Mouse (Mus musculus) ES-E14 (cell line): ENCODE results near the gene Wdr73. TPM values are rescaled to one million over a fixed set of nuclear protein-coding genes. Genes with fewer than 3 reads are reported as not detected.

ENCODE experiments used
- DNase-seq: peaks from one replicate; pipeline ENCODE4 v3.0.0-alpha.2; 2013; ENCODE audit warnings: low read depth, low spot score
- H3K27ac ChIP-seq: 2 replicates; pipeline ENCODE4 v1.5.1; 2012; ENCODE audit warnings: low read depth, mild to moderate bottlenecking, low read length, moderate library complexity, mixed read lengths; ENCODE audit not compliant: poor library complexity, insufficient read depth, severe bottlenecking
- H3K36me3 ChIP-seq: 2 replicates; pipeline ENCODE4 v1.6.1; 2012; ENCODE audit warnings: mild to moderate bottlenecking, low read length, moderate library complexity, mixed read lengths; ENCODE audit not compliant: control insufficient read depth, poor library complexity, insufficient read depth, severe bottlenecking
- H3K4me1 ChIP-seq, 2 experiments: fragments of 150-350 bp in 1 of 2; sonication (generic) in 1 of 2; 2 replicates each; pipeline ENCODE4 v1.6.1; 2012; ENCODE audit warnings: low read length in 2 of 2, mild to moderate bottlenecking in 1 of 2, mixed read lengths in 1 of 2; ENCODE audit not compliant: control insufficient read depth in 2 of 2, insufficient read depth in 2 of 2, poor library complexity in 1 of 2
- H3K4me3 ChIP-seq, 2 experiments: fragments of 150-350 bp in 1 of 2; sonication (generic) in 1 of 2; 2 replicates each; pipeline ENCODE4 v1.5.1; 2012; ENCODE audit warnings: low read length in 2 of 2, low read depth in 1 of 2, mild to moderate bottlenecking in 1 of 2, mixed read lengths in 1 of 2; ENCODE audit not compliant: insufficient read depth in 1 of 2, poor library complexity in 1 of 2, severe bottlenecking in 1 of 2
- H3K9ac ChIP-seq: 2 replicates; pipeline ENCODE4 v1.6.1; 2012; ENCODE audit warnings: low read depth, mild to moderate bottlenecking, low read length, mixed read lengths; ENCODE audit not compliant: poor library complexity, insufficient read depth, severe bottlenecking
- H3K9me3 ChIP-seq: fragments of 150-350 bp; sonication (generic); 2 replicates; pipeline ENCODE4 v1.6.1; 2012; ENCODE audit warnings: low read depth, mild to moderate bottlenecking, low read length; ENCODE audit not compliant: control insufficient read depth, insufficient read depth
- CHD2 ChIP-seq: IDR thresholded peaks from 2 replicates; pipeline ENCODE4 v1.6.1; 2014; ENCODE audit warnings: mild to moderate bottlenecking, low read depth, low read length, inconsistent platforms
- HCFC1 ChIP-seq: IDR thresholded peaks from 2 replicates; pipeline ENCODE4 v1.6.1; 2012; ENCODE audit warnings: low read length, inconsistent platforms, borderline replicate concordance; ENCODE audit not compliant: insufficient read depth
- MAFK ChIP-seq: IDR thresholded peaks from 2 replicates; pipeline ENCODE4 v1.6.1; 2014; ENCODE audit warnings: mild to moderate bottlenecking, low read depth, low read length, inconsistent platforms; ENCODE audit not compliant: insufficient read depth
- ZC3H11A ChIP-seq: IDR thresholded peaks from 2 replicates; pipeline ENCODE4 v1.6.1; 2012; ENCODE audit warnings: low read depth, mild to moderate bottlenecking, inconsistent platforms, low read length, borderline replicate concordance
- ZNF384 ChIP-seq: IDR thresholded peaks from 2 replicates; pipeline ENCODE4 v1.6.1; 2012; ENCODE audit warnings: low read depth, low read length, inconsistent platforms
- in situ Hi-C, 2 experiments: fragments of 600-800 bp; cut with MboI; formaldehyde crosslinking; loops; one replicate each; pipeline ENCODE4 v1.15.1; 2025; ENCODE audit warnings: low sequenced_read_pairs in 2 of 2, inconsistent platforms in 1 of 2; ENCODE audit not compliant: unreplicated experiment in 2 of 2
- total RNA-seq: library from RNA; depleted of rRNA; stranded (reverse); fragments of 300-350 nt; gene quantifications from 2 replicates; pipeline ENCODE4 v1.2.3, GENCODE M21; 2012; rRNA removed

Gene Wdr73
- total RNA-seq, 1 experiment: 38.2 TPM

- in situ Hi-C loops: loop anchor here in 1 of 2 experiments (10.0 kb wide), 1 partner anchor 107 kb away; no protein-coding TSS in a partner anchor
- Histone ChIP-seq H3K27ac (no peak overlapping the region), H3K4me3 (no peak overlapping the region), H3K4me1 (peaks cover 16 to 17% of the 10 kb centered on the region in 2 experiments; a peak in 3 of 4 replicates), H3K9ac (no peak overlapping the region), H3K36me3 (no peaks in the 10 kb centered on the region), H3K9me3 (no peaks in the 10 kb centered on the region)
- no peak for DNase-seq
- TF ChIP-seq HCFC1 (no peak), ZC3H11A (no peak), ZNF384 (no peak), MAFK (no peak), CHD2 (no peak)
These were observed 58.9 kb downstream of the Wdr73 start for GRCm38 (mm10) chr7:80842132-80842531.

DNA sequence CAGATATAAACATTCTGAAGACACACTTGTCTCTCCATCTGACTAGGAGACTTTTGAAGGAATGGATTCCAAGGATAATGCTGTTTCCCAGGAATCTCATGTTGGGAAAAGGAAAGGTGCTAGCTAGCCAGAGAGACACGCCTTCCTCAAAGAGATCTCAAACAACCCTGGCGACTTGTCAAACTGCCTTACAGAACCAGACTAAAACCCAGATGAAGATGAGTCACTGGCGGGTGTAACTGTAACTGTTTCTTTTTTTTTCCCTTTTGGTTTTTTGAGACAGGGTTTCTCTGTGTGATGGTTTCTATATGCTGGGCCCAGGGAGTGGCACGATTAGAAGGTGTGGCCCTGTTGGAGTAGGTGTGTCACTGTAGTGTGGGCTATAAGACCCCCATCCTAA, 60.1 kb downstream of the Wdr73 start:
- in situ Hi-C loops: loop anchor here in 1 of 2 experiments (10.0 kb wide), 1 partner anchor 106 kb away; no protein-coding TSS in a partner anchor
- Histone ChIP-seq H3K36me3 (no peaks in the 10 kb centered on the region), H3K4me1 (peaks cover 14% of the 10 kb centered on the region in 2 experiments; a peak in 3 of 4 replicates), H3K9ac (no peak overlapping the region), H3K27ac (no peak overlapping the region), H3K4me3 (no peak overlapping the region), H3K9me3 (no peaks in the 10 kb centered on the region)
- TF ChIP-seq ZC3H11A: no peak
- no peak for TF ChIP-seq ZNF384
- no peak for TF ChIP-seq CHD2
- TF ChIP-seq HCFC1: no peak
- no peak for TF ChIP-seq MAFK
- no peak for DNase-seq

Other genes with a start within 250 kb of the Wdr73 start
- gene Crtc3, start 212.4 kb downstream of the Wdr73 start, total RNA-seq: 1.1 and 2.4 TPM in 2 replicates
- gene Iqgap1, start 75.3 kb downstream of the Wdr73 start, total RNA-seq: 135 and 170 TPM in 2 replicates
- gene Zscan2, start 40.3 kb downstream of the Wdr73 start, total RNA-seq: 2.3 and 2.4 TPM in 2 replicates
- gene Nmb, start 3.8 kb upstream of the Wdr73 start, total RNA-seq: 17.4 and 23.2 TPM in 2 replicates
- 171 and 218 TPM in 2 replicates for gene Sec11a, start 46.5 kb upstream of the Wdr73 start, total RNA-seq
- gene Zfp592, start 92.4 kb upstream of the Wdr73 start, total RNA-seq: 6.3 and 8.2 TPM in 2 replicates
- 3.3 and 9.4 TPM in 2 replicates for gene Alpk3, start 156.3 kb upstream of the Wdr73 start, total RNA-seq
- 44.8 and 69.2 TPM in 2 replicates for gene Slc28a1, start 213.5 kb upstream of the Wdr73 start, total RNA-seq